Mouse (Mus musculus): ENCODE results near the gene Ap1s2. TPM values are rescaled to one million over a fixed set of nuclear protein-coding genes. Genes with fewer than 3 reads are reported as not detected.
A peak's percentile ranks its signal among the peaks of the same experiment; 100 is the strongest.

Ap1s2 gene
- 32.6 and 38.1 TPM in 2 replicates for polyA plus RNA-seq (2014; fragmentation: Nextera tagmentation; extraction: Ambion mirVana)

GRCm38 (mm10) chrX:163908337-163909250 lies at the start of gene Ap1s2:
Gene Ap1s2, plus strand, starts transcription at chrX:163909017.
- peak; percentile 97 for DNase-seq (ENCODE audit: low spot score)
- Histone ChIP-seq H3K27me3 (replicated peaks; ENCODE audit: control insufficient read depth, insufficient read depth, low read length) (0 out of 2 replicates have a peak, but pooled peaks cover 7% of the 10 kb centered on the region), H3K9ac (ENCODE audit: low read depth, low read length) (peak within 1 kb of the TSS; percentile 70), H3K27ac (replicated peaks; ENCODE audit: low read depth, low read length) (peak within 1 kb of the TSS; percentile 70), H3K36me3 (ENCODE audit: control insufficient read depth, insufficient read depth, low read length) (no peaks in the 10 kb centered on the region), H3K9me3 (ENCODE audit: control insufficient read depth, low read length) (no peaks in the 10 kb centered on the region), H3K4me1 (ENCODE audit: control insufficient read depth, insufficient read depth, low read length) (no peaks in the 10 kb centered on the region), H3K4me2 (ENCODE audit: low read depth, low read length) (peak within 1 kb of the TSS; percentile 58), H3K4me3 (ENCODE audit: low read depth, low read length) (peak within 1 kb of the TSS; percentile 60)
- 12% methylated on average over 47 of the region's 80 CpGs for WGBS
- peak; percentile 100 for ATAC-seq (ENCODE audit: low read depth)

DNA sequence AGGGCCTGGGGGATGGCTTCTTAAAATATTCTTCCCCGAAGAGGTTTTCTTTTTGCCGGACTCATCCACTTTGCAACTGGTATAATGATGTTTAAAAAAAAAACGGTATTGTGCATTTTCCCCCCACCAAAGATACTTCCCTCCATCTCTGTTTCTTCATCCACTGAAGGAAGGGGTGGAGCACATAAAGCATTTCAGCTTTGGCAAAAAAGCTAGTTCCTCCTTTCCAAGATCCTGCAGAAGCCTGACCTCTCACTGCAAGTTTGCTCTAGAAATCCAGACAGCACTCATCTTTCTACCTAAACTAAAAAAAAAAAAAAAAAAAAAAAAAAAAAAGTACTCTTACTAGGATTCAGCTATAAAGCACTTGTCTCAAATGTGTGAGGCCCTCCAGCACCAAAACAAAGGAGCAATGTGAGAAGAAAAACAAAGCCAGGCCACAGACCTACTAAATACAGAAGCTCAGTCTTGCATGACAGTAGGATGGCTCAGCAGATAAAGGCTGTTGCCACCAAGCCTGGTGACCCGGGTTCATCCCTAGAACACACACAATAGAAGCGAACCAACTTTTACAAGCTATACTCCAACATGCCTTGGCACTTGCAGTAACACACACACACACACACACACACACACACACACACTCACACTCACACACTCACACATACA lies 41.0 kb upstream of the Ap1s2 start:
- no peak overlapping the region for H3K4me3 ChIP-seq (ENCODE audit: low read depth, low read length)
- H3K9ac ChIP-seq (ENCODE audit: low read depth, low read length) = no peak overlapping the region
- no peak overlapping the region for H3K27ac ChIP-seq (replicated peaks; ENCODE audit: low read depth, low read length)
- no peak overlapping the region for H3K4me2 ChIP-seq (ENCODE audit: low read depth, low read length)
- 50% methylated on average over 5 of the region's 5 CpGs for WGBS
- no peaks in the 10 kb centered on the region for H3K9me3 ChIP-seq (ENCODE audit: control insufficient read depth, low read length)
- no peak for DNase-seq (ENCODE audit: low spot score)
- H3K36me3 ChIP-seq (ENCODE audit: control insufficient read depth, insufficient read depth, low read length) = no peaks in the 10 kb centered on the region
- H3K27me3 ChIP-seq (replicated peaks; ENCODE audit: control insufficient read depth, insufficient read depth, low read length) = peaks cover 3% of the 10 kb centered on the region; the same call in 1 of the 2 replicates
- no peaks in the 10 kb centered on the region for H3K4me1 ChIP-seq (ENCODE audit: control insufficient read depth, insufficient read depth, low read length)
- no peak for ATAC-seq (ENCODE audit: low read depth)

DNA sequence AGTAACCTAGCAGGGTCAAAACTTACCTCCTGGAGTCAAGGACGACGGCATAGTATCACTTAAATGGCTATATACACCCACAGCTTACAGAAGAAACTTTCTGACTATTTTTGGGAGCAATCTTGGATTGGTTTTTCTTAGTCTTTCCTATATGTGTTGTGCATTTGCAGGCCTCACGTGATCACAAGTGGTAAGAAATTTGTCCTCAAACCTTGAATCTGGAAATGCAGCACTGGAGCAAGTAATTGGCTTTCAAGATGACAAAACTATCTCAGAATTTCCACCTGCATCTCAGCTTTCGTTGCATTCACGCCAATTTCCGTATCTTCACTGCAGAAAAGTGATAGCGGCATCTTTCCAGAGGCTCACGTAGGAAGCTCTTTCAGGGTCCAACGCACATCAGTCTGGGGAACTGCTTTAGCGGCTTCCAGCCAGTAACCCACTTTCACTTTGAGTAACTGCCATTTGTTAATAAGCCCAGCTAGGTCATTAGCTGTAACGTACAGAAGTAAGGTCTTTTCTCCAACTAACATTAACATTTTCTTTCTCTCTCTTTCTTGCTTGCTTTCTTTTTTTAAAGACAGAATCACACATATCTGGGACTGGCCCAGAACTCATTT lies 40.0 kb upstream of the Ap1s2 start:
- no peak overlapping the region for H3K4me3 ChIP-seq (ENCODE audit: low read depth, low read length)
- no peak overlapping the region for H3K4me2 ChIP-seq (ENCODE audit: low read depth, low read length)
- no peak overlapping the region for H3K27ac ChIP-seq (replicated peaks; ENCODE audit: low read depth, low read length)
- WGBS = 69% methylated on average over 11 of the region's 11 CpGs
- no peaks in the 10 kb centered on the region for H3K4me1 ChIP-seq (ENCODE audit: control insufficient read depth, insufficient read depth, low read length)
- no peak for DNase-seq (ENCODE audit: low spot score)
- ATAC-seq (ENCODE audit: low read depth) = no peak
- no peak overlapping the region for H3K9ac ChIP-seq (ENCODE audit: low read depth, low read length)
- peaks cover 3% of the 10 kb centered on the region; the same call in 1 of the 2 replicates for H3K27me3 ChIP-seq (replicated peaks; ENCODE audit: control insufficient read depth, insufficient read depth, low read length)
- no peaks in the 10 kb centered on the region for H3K9me3 ChIP-seq (ENCODE audit: control insufficient read depth, low read length)
- no peaks in the 10 kb centered on the region for H3K36me3 ChIP-seq (ENCODE audit: control insufficient read depth, insufficient read depth, low read length)

DNA sequence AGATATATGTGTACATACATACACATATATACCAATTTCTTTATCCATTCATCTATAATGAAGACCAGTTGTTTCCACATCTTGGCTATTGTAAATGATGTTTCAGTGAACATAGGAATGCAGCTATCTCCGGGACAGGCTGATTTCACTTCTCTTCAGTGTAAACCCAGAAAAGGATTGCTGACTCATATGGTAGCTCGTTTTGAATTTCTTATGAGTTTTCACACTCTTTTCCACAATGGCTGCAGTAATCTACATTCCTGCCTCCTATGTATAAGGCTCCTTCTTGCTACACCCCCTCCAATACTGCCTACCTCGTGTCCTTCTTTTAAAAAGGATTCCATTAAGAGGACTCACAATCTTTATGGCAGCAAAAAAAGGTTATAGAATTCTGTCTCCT lies 32.9 kb upstream of the Ap1s2 start:
- 82% methylated on average over 3 of the region's 3 CpGs for WGBS
- H3K27me3 ChIP-seq (replicated peaks; ENCODE audit: control insufficient read depth, insufficient read depth, low read length) = peaks cover 4% of the 10 kb centered on the region
- DNase-seq (ENCODE audit: low spot score) (no peak), ATAC-seq (ENCODE audit: low read depth) (no peak)
- no peak overlapping the region for H3K4me3 ChIP-seq (ENCODE audit: low read depth, low read length)
- no peak overlapping the region for H3K27ac ChIP-seq (replicated peaks; ENCODE audit: low read depth, low read length)
- no peaks in the 10 kb centered on the region for H3K36me3 ChIP-seq (ENCODE audit: control insufficient read depth, insufficient read depth, low read length)
- H3K9ac ChIP-seq (ENCODE audit: low read depth, low read length) = no peak overlapping the region
- no peaks in the 10 kb centered on the region for H3K4me1 ChIP-seq (ENCODE audit: control insufficient read depth, insufficient read depth, low read length)
- no peaks in the 10 kb centered on the region for H3K9me3 ChIP-seq (ENCODE audit: control insufficient read depth, low read length)
- no peak overlapping the region for H3K4me2 ChIP-seq (ENCODE audit: low read depth, low read length)

DNA sequence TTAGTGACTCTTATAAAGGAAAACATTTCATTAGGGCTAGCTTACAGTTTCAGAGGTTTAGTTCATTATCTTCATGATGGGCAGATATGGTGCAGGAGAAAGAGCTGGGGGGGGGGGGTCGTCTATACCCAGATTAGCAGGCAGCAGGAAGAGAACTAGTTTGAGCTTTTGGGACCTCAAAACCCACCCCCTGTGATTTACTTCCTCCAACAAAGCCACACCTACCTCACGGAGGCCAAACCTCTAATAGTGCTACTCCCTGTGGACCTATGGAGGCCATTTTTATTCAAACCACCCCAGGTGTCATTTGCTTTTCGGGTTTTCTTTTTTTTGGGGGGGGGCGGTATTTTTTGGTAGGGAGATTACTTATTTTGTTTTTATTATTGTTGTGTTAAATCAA lies 32.2 kb upstream of the Ap1s2 start:
- H3K4me2 ChIP-seq (ENCODE audit: low read depth, low read length) = no peak overlapping the region

GRCm38 (mm10) chrX:163879039-163879438 lies 29.8 kb upstream of the Ap1s2 start:
- no peak overlapping the region for H3K9ac ChIP-seq (ENCODE audit: low read depth, low read length)
- DNase-seq (ENCODE audit: low spot score) (peak; percentile 47), ATAC-seq (ENCODE audit: low read depth) (no peak; the same call in 1 of the 2 replicates)
- peaks cover 4% of the 10 kb centered on the region; the same call in 1 of the 2 replicates for H3K27me3 ChIP-seq (replicated peaks; ENCODE audit: control insufficient read depth, insufficient read depth, low read length)
- H3K27ac ChIP-seq (replicated peaks; ENCODE audit: low read depth, low read length) = no peak overlapping the region
- WGBS = 58% methylated on average over 6 of the region's 6 CpGs
- H3K4me3 ChIP-seq (ENCODE audit: low read depth, low read length) = no peak overlapping the region
- H3K4me2 ChIP-seq (ENCODE audit: low read depth, low read length) = no peak overlapping the region
- H3K9me3 ChIP-seq (ENCODE audit: control insufficient read depth, low read length) = no peaks in the 10 kb centered on the region
- H3K4me1 ChIP-seq (ENCODE audit: control insufficient read depth, insufficient read depth, low read length) = no peaks in the 10 kb centered on the region
- H3K36me3 ChIP-seq (ENCODE audit: control insufficient read depth, insufficient read depth, low read length) = no peaks in the 10 kb centered on the region

More for the DNA sequence above, 32.2 kb upstream of the Ap1s2 start:
- Histone ChIP-seq H3K36me3 (ENCODE audit: control insufficient read depth, insufficient read depth, low read length) (no peaks in the 10 kb centered on the region), H3K9ac (ENCODE audit: low read depth, low read length) (no peak overlapping the region), H3K9me3 (ENCODE audit: control insufficient read depth, low read length) (no peaks in the 10 kb centered on the region), H3K27ac (replicated peaks; ENCODE audit: low read depth, low read length) (no peak overlapping the region), H3K4me1 (ENCODE audit: control insufficient read depth, insufficient read depth, low read length) (no peaks in the 10 kb centered on the region), H3K27me3 (replicated peaks; ENCODE audit: control insufficient read depth, insufficient read depth, low read length) (peaks cover 4% of the 10 kb centered on the region), H3K4me3 (ENCODE audit: low read depth, low read length) (no peak overlapping the region)
- no peak for ATAC-seq (ENCODE audit: low read depth)
- no peak for DNase-seq (ENCODE audit: low spot score)
- WGBS = 79% methylated on average over 3 of the region's 4 CpGs

- ATAC-seq (ENCODE audit: low read depth) (peak; percentile 53; the same call in 1 of the 2 replicates), DNase-seq (ENCODE audit: low spot score) (no peak)
- no peaks in the 10 kb centered on the region for H3K4me1 ChIP-seq (ENCODE audit: control insufficient read depth, insufficient read depth, low read length)
- 0 out of 2 replicates have a peak overlapping the region, but pooled peaks have one; percentile 33 for H3K27ac ChIP-seq (replicated peaks; ENCODE audit: low read depth, low read length)
- no peaks in the 10 kb centered on the region for H3K9me3 ChIP-seq (ENCODE audit: control insufficient read depth, low read length)
- H3K4me2 ChIP-seq (ENCODE audit: low read depth, low read length) = no peak overlapping the region
- 0 out of 2 replicates have a peak, but pooled peaks cover 4% of the 10 kb centered on the region for H3K27me3 ChIP-seq (replicated peaks; ENCODE audit: control insufficient read depth, insufficient read depth, low read length)
- H3K36me3 ChIP-seq (ENCODE audit: control insufficient read depth, insufficient read depth, low read length) = no peaks in the 10 kb centered on the region
- H3K4me3 ChIP-seq (ENCODE audit: low read depth, low read length) = no peak overlapping the region
- 40% methylated on average over 5 of the region's 5 CpGs for WGBS
- H3K9ac ChIP-seq (ENCODE audit: low read depth, low read length) = no peak overlapping the region
These were observed 29.4 kb upstream of the Ap1s2 start for GRCm38 (mm10) chrX:163879461-163879860.

GRCm38 (mm10) chrX:163885539-163885981 lies 23.3 kb upstream of the Ap1s2 start:
- H3K4me2 ChIP-seq (ENCODE audit: low read depth, low read length) = no peak overlapping the region
- H3K9ac ChIP-seq (ENCODE audit: low read depth, low read length) = no peak overlapping the region
- WGBS = 79% methylated on average over 4 of the region's 4 CpGs
- H3K4me1 ChIP-seq (ENCODE audit: control insufficient read depth, insufficient read depth, low read length) = no peaks in the 10 kb centered on the region
- no peaks in the 10 kb centered on the region for H3K36me3 ChIP-seq (ENCODE audit: control insufficient read depth, insufficient read depth, low read length)
- ATAC-seq (ENCODE audit: low read depth) (no peak; the same call in 1 of the 2 replicates), DNase-seq (ENCODE audit: low spot score) (peak; percentile 8)
- no peak overlapping the region for H3K27ac ChIP-seq (replicated peaks; ENCODE audit: low read depth, low read length)
- H3K27me3 ChIP-seq (replicated peaks; ENCODE audit: control insufficient read depth, insufficient read depth, low read length) = 0 out of 2 replicates have a peak, but pooled peaks cover 3% of the 10 kb centered on the region
- no peaks in the 10 kb centered on the region for H3K9me3 ChIP-seq (ENCODE audit: control insufficient read depth, low read length)
- no peak overlapping the region for H3K4me3 ChIP-seq (ENCODE audit: low read depth, low read length)
